Mouse (Mus musculus): ENCODE measurements around the gene Lhx6. TPM values are rescaled to one million over a fixed set of nuclear protein-coding genes. Genes with fewer than 3 reads are reported as not detected.

The Lhx6 gene
- total RNA-seq, 2 experiments from 2014 or later, result 16.3 to 19.6 TPM

DNA sequence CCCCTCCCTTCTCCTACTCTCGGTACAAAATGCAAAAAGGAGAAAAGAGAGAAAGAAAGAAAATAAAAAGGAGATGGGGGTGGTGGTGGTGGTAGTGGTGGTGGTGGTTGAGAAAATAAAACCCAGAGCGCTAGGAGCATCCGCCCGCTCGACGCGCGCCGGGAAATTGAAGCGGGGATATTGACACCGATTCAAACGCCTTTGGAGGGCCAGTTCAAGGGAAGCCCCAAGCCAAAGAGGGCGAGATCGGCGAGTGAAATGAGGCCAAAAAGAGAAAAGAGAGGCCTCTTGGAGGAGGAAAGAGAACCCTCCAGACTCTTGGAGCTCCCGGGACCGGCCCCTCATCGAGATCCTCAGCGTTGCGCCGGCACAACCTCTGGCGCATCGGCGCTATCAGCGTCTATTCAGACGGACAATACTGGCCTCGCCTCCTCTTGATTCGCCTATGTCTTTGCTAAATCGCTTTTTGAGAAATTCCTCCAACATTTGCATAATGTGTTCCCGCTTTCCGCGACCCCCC, 712 bp downstream of the Lhx6 start:
- no peak for DNase-seq (ENCODE audit: extremely low spot score in 1 of 2, low spot score in 2 of 2)
- Histone ChIP-seq H3K27ac (no peak overlapping the region), H3K4me3 (peak overlapping the region; percentile 34)
- intact Hi-C loops (cut with DNase I), result loop anchor here (5.0 kb wide), 1 partner anchor 92 kb away; no protein-coding TSS in a partner anchor
- TF ChIP-seq CTCF (IDR thresholded peaks at IDR 0.05), result no peak

GRCm38 (mm10) chr2:36103555-36104367, 1.4 kb downstream of the Lhx6 start:
- no peak for TF ChIP-seq CTCF (IDR thresholded peaks at IDR 0.05)
- H3K27ac ChIP-seq, result no peak overlapping the region; the same call in 1 of the 2 replicates

GRCm38 (mm10) chr2:36103069-36103554, 2.1 kb downstream of the Lhx6 start:
- DNase-seq (ENCODE audit: extremely low spot score in 1 of 2, low spot score in 2 of 2), result no peak
- no peak overlapping the region; the same call in 1 of the 2 replicates for H3K27ac ChIP-seq
- no peak for TF ChIP-seq CTCF (IDR thresholded peaks at IDR 0.05)
- intact Hi-C loops (cut with DNase I), result loop anchor here (5.0 kb wide), 1 partner anchor 91 kb away; no protein-coding TSS in a partner anchor
- peak overlapping the region; percentile 9 for H3K4me3 ChIP-seq

More at GRCm38 (mm10) chr2:36103555-36104367, 1.4 kb downstream of the Lhx6 start:
- DNase-seq (ENCODE audit: extremely low spot score in 1 of 2, low spot score in 2 of 2), result peak in 1 of 2 experiments; percentile 20
- peak overlapping the region; percentile 27 for H3K4me3 ChIP-seq
- intact Hi-C loops (cut with DNase I), result loop anchor here (5.0 kb wide), 1 partner anchor 91 kb away; no protein-coding TSS in a partner anchor

- intact Hi-C loops (cut with DNase I), result loop anchor here (5.0 kb wide), 1 partner anchor 90 kb away; no protein-coding TSS in a partner anchor
Measured at GRCm38 (mm10) chr2:36102559-36102946, 2.7 kb downstream of the Lhx6 start.

GRCm38 (mm10) chr2:36101866-36102558, 3.2 kb downstream of the Lhx6 start:
- peak overlapping the region; percentile 3; the same call in 1 of the 2 replicates for H3K4me3 ChIP-seq
- intact Hi-C loops (cut with DNase I), result loop anchor here (5.0 kb wide), 1 partner anchor 90 kb away; no protein-coding TSS in a partner anchor
- DNase-seq (ENCODE audit: extremely low spot score in 1 of 2, low spot score in 2 of 2), result no peak
- TF ChIP-seq CTCF (IDR thresholded peaks at IDR 0.05), result no peak
- H3K27ac ChIP-seq, result no peak overlapping the region

More at GRCm38 (mm10) chr2:36102559-36102946, 2.7 kb downstream of the Lhx6 start:
- no peak for DNase-seq (ENCODE audit: extremely low spot score in 1 of 2, low spot score in 2 of 2)
- no peak for TF ChIP-seq CTCF (IDR thresholded peaks at IDR 0.05)
- Histone ChIP-seq H3K4me3 (no peak overlapping the region; the same call in 1 of the 2 replicates), H3K27ac (no peak overlapping the region; the same call in 1 of the 2 replicates)

DNA sequence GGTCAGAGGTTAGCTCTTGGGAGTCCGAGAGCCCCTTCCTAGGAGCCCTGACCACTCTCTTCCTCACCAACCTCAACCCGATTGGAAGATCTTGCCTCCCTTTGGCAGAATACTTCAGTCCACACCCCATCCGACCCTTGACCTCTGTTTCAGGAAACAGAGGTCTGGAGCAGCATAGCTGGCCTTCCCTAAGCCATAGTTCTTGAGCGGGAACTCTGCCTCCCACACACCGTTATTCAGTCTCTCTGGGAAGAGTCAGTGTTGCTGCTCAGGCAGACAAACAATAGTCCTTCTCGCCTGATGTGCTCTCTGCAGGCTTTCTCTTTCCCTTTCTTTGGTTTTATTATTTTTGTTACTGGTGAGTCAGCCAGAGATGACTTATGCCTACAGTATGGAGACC, 5.5 kb downstream of the Lhx6 start:
- no peak for DNase-seq (ENCODE audit: extremely low spot score in 1 of 2, low spot score in 2 of 2)
- Histone ChIP-seq H3K27ac (no peak overlapping the region), H3K4me3 (no peak overlapping the region)
- no peak for TF ChIP-seq CTCF (IDR thresholded peaks at IDR 0.05)
- intact Hi-C loops (cut with DNase I), result loop anchor here (5.0 kb wide), 1 partner anchor 87 kb away; no protein-coding TSS in a partner anchor

DNA sequence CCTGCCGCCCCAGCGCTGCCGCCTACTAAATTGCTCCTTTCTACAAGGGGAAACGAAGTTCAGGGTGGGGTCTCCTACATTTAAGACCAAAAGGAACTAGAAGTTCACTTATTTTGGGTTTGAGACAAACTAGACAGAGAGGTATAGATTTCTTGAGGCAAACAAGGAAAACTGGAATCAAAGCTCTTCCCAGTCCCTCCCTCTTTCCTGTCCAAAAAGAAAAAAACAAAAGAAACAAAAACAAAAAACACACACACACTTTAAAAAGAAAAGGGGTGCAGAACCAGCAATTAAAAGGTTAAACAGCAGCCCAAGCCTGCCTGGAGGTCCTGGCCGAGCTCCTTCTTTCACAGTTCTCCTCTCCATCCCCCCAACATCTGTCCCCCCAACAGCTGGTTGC, 7.2 kb downstream of the Lhx6 start:
- no peak overlapping the region for H3K4me3 ChIP-seq
- intact Hi-C loops (cut with DNase I), result no loop called here

GRCm38 (mm10) chr2:36097129-36097815, 7.9 kb downstream of the Lhx6 start:
- intact Hi-C loops (cut with DNase I), result no loop called here
- TF ChIP-seq CTCF (IDR thresholded peaks at IDR 0.05), result no peak
- H3K4me3 ChIP-seq, result no peak overlapping the region
- H3K27ac ChIP-seq, result no peak overlapping the region
- DNase-seq (ENCODE audit: extremely low spot score in 1 of 2, low spot score in 2 of 2), result no peak

More for the DNA sequence above, 7.2 kb downstream of the Lhx6 start:
- TF ChIP-seq CTCF (IDR thresholded peaks at IDR 0.05), result no peak
- no peak for DNase-seq (ENCODE audit: extremely low spot score in 1 of 2, low spot score in 2 of 2)
- no peak overlapping the region for H3K27ac ChIP-seq

- no peak for TF ChIP-seq CTCF (IDR thresholded peaks at IDR 0.05)
- intact Hi-C loops (cut with DNase I), result no loop called here
- Histone ChIP-seq H3K27ac (no peak overlapping the region), H3K4me3 (no peak overlapping the region)
- DNase-seq (ENCODE audit: extremely low spot score in 1 of 2, low spot score in 2 of 2), result no peak
Measured at GRCm38 (mm10) chr2:36093914-36094475, 11.2 kb downstream of the Lhx6 start.

DNA sequence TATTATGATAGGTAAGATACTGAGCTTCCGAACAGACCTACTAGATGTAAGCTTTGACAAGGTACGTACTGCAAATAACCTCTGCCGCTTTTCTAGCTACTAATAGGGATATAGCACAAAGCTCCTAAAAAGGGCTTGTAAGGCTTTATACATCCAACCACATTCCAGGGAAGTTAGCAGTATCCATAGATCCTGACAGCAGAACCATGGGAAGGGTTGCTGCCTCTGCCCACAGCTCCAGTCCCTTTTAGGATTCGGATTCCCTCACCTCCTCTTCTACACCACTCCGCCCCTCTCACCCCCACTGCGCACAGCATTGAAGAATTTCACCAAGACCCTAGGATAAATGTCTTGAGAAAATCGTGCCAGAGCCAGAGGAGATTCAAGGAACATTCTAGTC, 11.9 kb downstream of the Lhx6 start:
- Histone ChIP-seq H3K27ac (no peak overlapping the region), H3K4me3 (no peak overlapping the region)
- no peak for DNase-seq (ENCODE audit: extremely low spot score in 1 of 2, low spot score in 2 of 2)
- no peak for TF ChIP-seq CTCF (IDR thresholded peaks at IDR 0.05)
- intact Hi-C loops (cut with DNase I), result no loop called here

GRCm38 (mm10) chr2:36092748-36093147, 12.5 kb downstream of the Lhx6 start:
- Histone ChIP-seq H3K4me3 (no peak overlapping the region), H3K27ac (no peak overlapping the region)
- no peak for DNase-seq (ENCODE audit: extremely low spot score in 1 of 2, low spot score in 2 of 2)
- intact Hi-C loops (cut with DNase I), result no loop called here
- TF ChIP-seq CTCF (IDR thresholded peaks at IDR 0.05), result no peak

All from left cerebral cortex, adult 2 months (tissue).